Mouse (Mus musculus): Measurements from ENCODE around the gene Sec61b.

GRCm38 (mm10) chr4:47499121-47499545, 24.7 kb downstream of the Sec61b start:
- TF ChIP-seq GATA1 (IDR thresholded peaks at IDR 0.05; ENCODE audit: borderline replicate concordance, low read length) (no peak), FLI1 (IDR thresholded peaks at IDR 0.05; ENCODE audit: low read length) (no peak)
